Mouse (Mus musculus) cerebellum, adult (tissue): ENCODE results near the gene Alkal2.

ENCODE experiments used
- ATAC-seq: cut with Nextera tagmentation; 2 replicates; pipeline ENCODE4 v1.9.2; 2017; ENCODE audit warnings: mild to moderate bottlenecking, moderate library complexity, mixed read lengths; ENCODE audit not compliant: insufficient number of reproducible peaks, low FRiP score, low TSS enrichment

Gene Alkal2

GRCm38 (mm10) chr12:30912840-30913239, 28.7 kb downstream of the Alkal2 start:
- ATAC-seq, result no peak

- no peak for ATAC-seq
Measured at GRCm38 (mm10) chr12:30922401-30922800, 38.3 kb downstream of the Alkal2 start.

GRCm38 (mm10) chr12:30928182-30928581, 44.1 kb downstream of the Alkal2 start:
- ATAC-seq, result no peak

- no peak for ATAC-seq
Measured at GRCm38 (mm10) chr12:30933299-30933698, 49.2 kb downstream of the Alkal2 start.

- ATAC-seq, result no peak
Measured at GRCm38 (mm10) chr12:30936899-30937298, 52.8 kb downstream of the Alkal2 start.
